Mouse (Mus musculus): ENCODE data around the gene Cyth1. TPM values are rescaled to one million over a fixed set of nuclear protein-coding genes. Genes with fewer than 3 reads are reported as not detected.
A peak's percentile ranks its signal among the peaks of the same experiment; 100 is the strongest.

Cyth1 gene
- total RNA-seq, 2 experiments from 2014 or later: 59.3 to 63.5 TPM

GRCm38 (mm10) chr11:118225056-118225836, 23.1 kb downstream of the Cyth1 start:
- no peak for DNase-seq (ENCODE audit: low spot score in 2 of 2)

DNA sequence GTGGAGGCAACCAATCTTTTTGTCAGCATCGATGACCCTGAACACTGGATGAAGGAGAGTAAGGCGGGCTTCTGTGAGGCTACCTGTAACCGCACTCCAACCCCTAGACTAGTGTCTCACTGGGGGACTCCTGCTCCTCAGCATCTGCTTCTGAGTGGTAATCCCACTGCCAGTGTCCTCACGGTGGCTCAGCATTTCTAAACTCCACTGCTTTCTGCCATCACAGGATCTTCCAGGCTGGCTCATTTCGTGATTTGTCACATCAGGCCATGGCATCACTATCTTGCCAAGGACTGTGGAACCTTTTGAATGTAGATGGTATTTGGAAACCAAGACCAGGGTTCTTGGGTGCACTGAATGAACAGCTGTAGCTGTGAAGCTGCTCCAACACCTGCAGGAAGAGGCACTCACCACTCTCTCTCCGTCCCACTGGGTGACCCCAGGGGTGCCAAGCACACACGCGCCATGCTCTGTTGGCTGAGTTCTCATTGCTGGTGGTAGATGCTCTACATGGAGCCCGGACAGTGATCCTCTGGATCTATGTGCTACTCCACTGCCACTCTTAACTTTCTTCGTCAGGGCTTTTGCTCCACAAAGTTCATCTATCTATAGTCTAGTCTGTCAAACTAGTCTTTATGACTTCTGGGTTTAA, 24.9 kb downstream of the Cyth1 start:
- DNase-seq (ENCODE audit: low spot score in 2 of 2): no peak

- DNase-seq (ENCODE audit: low spot score in 2 of 2): no peak
These were observed 25.5 kb downstream of the Cyth1 start for GRCm38 (mm10) chr11:118222917-118223316.

DNA sequence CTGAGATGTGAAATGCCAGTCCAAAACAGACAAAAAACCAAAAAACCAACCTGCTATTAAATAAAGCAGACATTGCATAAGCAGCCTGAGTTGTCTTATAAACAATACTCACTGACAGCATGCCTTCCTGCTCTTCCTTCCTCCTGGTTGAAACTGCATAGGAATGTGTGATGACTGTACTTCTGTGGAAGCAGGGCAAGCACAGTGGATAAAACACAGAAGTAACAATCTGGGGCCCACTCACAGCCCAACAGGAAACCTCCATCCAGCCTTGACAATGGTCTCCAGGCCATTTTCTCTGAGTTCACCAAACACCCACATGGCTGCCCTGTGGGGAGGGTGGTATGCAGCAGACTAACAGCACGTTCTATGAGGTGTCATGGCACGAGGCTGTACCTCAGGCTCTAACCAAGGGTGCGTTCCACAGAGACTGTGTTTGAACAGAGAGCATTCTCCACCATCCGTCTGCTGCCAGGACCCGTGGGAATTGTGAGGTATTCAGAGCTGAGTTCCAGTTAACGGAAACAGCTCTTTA, 26.0 kb downstream of the Cyth1 start:
- no peak for DNase-seq (ENCODE audit: low spot score in 2 of 2)

DNA sequence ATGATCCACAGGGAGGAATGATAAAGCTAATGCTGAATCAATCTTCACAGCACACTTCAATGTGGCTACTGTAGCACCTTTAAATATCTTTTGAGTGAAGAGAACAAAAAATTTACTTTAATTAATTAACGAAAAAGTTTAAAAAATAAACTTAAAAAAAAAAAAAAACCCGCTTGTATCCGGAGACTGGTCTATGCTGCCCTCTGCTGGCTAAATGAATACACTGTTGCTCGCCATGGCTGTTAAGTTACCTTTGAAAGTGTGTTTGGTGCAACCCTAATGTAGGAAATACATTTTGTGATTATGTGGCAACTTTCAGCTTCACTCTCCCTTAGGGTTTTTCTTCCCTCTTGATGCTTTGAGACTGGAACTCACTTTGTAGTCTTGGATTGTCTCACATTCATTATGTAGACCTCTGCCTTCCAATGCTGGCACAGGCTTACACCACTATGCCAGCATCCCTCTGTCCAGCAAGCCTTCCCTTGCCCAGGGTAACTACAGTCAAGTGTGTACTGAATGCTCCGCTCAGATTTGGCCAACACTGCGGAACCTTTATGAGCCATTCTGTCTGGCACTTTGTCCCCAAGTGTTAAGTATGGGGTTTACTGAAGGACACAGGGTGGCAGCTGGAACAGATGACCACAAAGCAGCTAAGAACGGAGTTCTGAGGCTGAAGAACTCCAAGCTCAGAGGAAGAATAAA, 27.7 kb downstream of the Cyth1 start:
- peak; percentile 67 to 74 for DNase-seq (ENCODE audit: low spot score in 2 of 2)

DNA sequence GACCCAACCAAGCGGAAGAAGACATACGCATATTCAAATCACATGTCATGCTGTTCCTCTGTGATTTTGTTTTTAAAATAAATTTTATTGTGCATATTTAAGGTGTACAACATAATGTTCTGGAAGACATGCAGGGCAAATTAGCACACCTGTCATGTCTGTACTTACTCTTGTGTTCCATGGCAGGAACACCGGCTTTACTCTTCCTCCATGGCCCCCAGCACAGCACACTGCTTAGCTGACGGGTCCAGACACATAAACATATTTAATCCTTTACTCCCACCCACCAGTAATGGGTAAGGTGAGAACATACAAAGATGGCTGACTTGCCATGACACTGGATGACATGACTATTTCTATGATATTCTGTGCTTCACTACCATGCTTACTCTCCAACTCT, 29.3 kb downstream of the Cyth1 start:
- DNase-seq (ENCODE audit: low spot score in 2 of 2): no peak

GRCm38 (mm10) chr11:118216468-118216867, 31.9 kb downstream of the Cyth1 start:
- no peak for DNase-seq (ENCODE audit: low spot score in 2 of 2)

DNA sequence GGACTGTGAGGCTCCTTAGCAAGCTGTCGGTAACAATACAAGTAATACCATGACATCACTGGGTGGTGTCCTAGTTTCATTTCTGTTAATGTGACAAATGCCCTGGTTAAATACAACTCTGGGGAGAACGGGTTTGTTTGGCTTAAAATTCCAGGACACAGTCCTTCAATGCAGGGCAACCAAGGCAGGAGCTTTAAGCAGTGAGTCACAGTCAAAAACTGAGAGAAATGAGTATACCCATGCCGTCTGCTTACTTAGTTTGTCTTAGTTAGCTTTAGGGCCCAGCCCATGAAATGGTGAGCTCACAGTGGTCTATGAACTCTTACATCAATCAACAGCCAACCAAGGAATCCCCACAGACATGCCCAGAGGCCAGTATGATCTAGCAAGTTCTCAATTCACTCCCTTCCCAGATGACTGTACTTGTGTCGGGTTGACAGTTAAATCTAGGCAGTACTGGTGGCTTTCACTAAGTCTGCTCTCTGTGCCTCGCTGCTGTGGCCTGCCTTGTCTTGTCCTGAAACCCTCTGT, 32.4 kb downstream of the Cyth1 start:
- DNase-seq (ENCODE audit: low spot score in 2 of 2): no peak

DNA sequence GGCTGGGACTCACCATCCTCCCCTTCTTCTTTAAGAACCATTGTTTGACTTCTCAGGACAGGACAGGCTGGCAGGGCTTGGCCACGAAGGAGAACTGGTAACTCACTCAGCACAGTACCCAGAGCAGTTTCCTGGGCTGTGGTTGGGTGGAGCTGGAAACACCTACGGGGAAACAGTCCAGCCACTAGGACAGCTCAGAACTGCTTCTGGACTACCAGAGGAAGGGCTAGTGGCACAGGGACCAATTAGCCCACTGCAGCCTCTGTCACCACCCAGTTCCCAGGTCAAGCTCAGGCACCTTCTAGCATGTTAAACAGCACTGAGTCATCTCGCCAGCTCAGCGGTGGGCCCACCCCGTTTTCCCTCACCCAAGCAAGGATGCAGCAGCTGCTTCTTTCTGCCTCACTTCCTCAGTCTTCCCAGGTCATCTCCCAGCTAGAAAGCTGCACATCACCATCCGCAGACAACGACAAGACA, 35.7 kb downstream of the Cyth1 start:
- DNase-seq (ENCODE audit: low spot score in 2 of 2): no peak

DNA sequence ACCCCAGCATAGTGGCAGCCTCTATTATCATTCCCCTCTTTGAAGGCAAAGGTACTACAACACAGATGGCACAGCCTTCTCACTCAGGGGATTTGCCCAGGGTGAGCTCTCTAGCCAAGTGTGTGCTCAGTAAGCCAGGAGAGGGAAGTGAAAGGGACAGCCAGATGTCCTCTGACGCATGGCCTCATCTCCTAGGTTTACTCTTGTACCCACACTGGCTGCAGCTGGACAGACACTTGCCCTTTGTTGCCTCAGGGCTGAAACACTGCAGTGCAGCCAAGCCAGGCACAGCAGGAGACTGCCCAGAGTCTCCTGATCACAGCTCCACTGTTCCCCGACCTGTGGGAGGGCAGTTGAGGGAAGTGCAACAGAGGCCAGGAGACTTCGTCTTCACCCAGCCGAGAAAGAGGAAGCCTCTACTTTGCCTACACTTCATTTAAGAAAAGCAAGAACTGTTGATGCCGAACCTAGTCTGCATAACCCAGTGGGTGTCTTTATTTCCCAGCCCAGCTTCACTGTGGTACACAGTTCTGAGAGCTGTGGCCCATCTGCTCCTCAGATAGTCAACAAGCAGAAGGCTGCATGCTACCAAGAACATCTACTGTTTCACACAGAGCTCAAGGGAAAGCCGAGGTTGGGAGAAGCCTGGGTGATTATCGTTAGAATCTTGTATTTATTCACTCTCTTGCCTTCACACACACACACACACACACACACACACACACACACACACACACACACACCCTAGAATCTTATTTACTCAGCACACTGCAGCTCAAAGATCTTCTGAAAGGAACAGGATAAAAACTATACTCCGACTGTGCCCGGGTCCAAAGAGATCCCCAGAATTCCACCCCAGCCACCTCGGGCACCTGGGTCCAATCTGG, 36.4 kb downstream of the Cyth1 start:
- peak; percentile 46 to 57 for DNase-seq (ENCODE audit: low spot score in 2 of 2)

GRCm38 (mm10) chr11:118210962-118211361, 37.4 kb downstream of the Cyth1 start:
- no peak for DNase-seq (ENCODE audit: low spot score in 2 of 2)

DNA sequence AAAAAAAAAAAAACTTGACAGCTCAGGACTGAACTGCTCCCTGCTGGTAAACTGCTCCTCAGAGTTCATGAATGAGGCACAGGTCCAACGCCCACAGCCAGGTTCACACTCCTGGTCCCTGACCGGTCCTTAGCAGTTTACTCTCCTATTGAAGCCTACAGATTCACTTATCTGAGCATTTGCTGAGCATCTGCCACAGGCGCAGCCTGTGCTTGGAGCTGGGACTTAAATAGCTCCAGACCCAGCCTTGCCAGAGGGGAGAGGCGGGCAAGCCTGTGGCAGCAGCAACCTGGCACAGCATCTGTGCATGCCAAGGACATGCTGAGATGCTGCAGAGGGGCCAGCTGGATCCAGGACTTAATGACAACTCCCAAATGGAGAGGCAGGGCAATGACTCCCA, 38.3 kb downstream of the Cyth1 start:
- DNase-seq (ENCODE audit: low spot score in 2 of 2): peak in 1 of 2 experiments; percentile 54

DNA sequence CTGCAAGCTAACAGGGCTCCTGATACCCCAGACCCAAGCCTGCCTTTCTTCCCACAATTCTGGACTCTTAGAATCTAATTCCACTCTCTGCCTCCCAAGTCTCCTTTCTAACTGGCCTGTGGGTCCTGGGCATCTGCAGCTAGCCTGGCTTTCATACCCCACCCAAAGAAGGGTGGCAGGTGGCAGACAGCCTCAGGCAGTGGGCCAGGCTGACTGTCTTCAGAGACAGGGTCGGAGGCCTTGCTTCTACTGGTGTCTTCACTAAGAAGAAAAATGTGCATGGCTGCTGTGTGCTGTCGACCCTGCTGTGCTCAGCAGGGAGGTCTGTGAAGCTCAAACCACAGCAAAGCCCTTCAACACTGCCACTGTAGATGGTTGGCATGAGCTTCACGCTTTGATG, 39.0 kb downstream of the Cyth1 start:
- no peak for DNase-seq (ENCODE audit: low spot score in 2 of 2)

- DNase-seq (ENCODE audit: low spot score in 2 of 2): no peak
These were observed 39.6 kb downstream of the Cyth1 start for GRCm38 (mm10) chr11:118208672-118209272.

DNA sequence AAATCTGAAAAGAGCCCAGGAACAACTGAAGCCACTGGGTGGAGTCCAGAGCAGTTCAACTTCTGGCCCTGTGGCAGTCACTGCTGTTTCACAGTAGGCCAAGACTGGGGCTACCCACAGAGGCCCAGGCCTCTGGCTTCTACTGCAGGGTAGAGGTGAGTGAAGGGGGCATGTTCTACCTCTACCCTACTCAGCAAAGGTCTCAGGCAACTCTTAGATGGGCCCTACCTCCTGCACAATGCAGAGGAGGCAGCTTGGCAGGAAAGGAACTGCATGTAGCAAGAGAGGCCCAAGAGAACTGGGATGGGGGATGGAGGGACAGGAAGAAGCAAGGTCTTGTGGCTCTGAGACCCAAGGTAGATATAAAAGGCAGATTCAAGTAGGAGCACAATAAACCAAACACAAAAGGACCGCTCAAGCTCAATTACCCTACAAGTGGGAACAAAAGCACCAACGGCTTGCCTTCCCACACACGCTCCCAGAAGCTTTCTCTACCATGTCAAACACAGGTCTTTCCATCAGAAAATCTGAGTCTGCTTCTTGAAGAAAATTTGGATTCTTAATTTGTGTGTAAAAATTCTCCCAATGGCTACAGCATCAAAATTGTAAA, 40.9 kb downstream of the Cyth1 start:
- DNase-seq (ENCODE audit: low spot score in 2 of 2): no peak

DNA sequence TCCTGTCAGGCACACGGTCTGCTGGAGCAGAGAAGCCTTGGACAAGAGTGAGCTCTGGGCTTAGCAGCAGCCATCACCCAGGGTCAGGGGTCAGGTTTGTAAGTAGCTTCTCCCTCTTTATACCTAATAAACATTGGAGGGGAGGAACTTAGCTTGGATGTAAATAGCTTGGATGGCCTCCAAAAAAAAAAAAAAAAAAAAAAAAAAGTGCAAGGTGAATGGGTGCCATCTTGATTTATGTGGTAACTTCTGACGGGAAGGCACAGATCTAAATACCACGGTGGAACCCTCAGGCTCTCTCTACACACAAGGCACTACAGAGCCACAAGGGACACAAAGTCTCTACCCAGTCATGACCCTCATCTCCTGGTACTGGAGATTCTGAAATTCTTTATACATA, 42.1 kb downstream of the Cyth1 start:
- DNase-seq (ENCODE audit: low spot score in 2 of 2): no peak

- no peak for DNase-seq (ENCODE audit: low spot score in 2 of 2)
These were observed 44.9 kb downstream of the Cyth1 start for GRCm38 (mm10) chr11:118203469-118203868.

GRCm38 (mm10) chr11:118202410-118203233, 45.8 kb downstream of the Cyth1 start:
- DNase-seq (ENCODE audit: low spot score in 2 of 2): peak; percentile 74 to 80

Data from layer of hippocampus, postnatal 10 days (tissue).